Mouse (Mus musculus): ENCODE data around the gene Pon1. TPM values are rescaled to one million over a fixed set of nuclear protein-coding genes. Genes with fewer than 3 reads are reported as not detected.

Pon1 gene
- total RNA-seq (2014; rRNA removed) (1,847 and 2,396 TPM in 2 replicates), polyA plus RNA-seq (2012; rRNA removed) (549 and 587 TPM in 2 replicates)

DNA sequence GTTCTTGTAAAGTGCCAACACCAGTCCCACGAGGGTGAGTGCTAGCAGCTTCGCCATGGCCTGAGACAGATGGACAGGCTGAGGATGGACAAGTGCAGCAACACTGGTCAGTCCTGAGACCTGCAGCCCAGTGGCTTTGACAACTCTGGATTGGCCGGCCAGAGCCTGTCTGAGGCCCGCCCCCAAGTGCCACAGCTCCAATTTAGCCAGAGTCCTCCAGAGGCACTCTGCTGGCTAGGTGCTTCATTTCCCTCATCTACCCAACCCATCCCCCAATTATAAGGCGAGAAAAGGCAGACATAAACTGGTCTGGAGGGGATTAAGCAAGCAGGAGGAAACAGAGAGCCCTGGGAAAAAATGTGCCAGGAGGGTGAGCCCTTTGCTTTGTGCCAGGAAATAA, at the start of gene Pon1:
Pon1 (minus strand) TSS at position 254 of the 400 bp plus-strand sequence.
- Histone ChIP-seq H3K27ac (replicated peaks; ENCODE audit: insufficient read depth, low read depth, low read length) (peak within 1 kb of the TSS; percentile 98), H3K79me2 (ENCODE audit: control insufficient read depth, insufficient read depth, low read length) (peaks cover 10% of the 10 kb centered on the region; the same call in 1 of the 2 replicates), H3K4me1 (ENCODE audit: control insufficient read depth, insufficient read depth, low read length) (peaks cover 17% of the 10 kb centered on the region), H3K36me3 (ENCODE audit: control insufficient read depth, insufficient read depth, low read length) (peaks cover 10% of the 10 kb centered on the region), H3K4me3 (ENCODE audit: insufficient read depth, low read depth, low read length) (peak within 1 kb of the TSS; percentile 71), H3K9ac (ENCODE audit: low read depth, low read length) (peak within 1 kb of the TSS; percentile 80), H3K27me3 (ENCODE audit: control insufficient read depth, insufficient read depth, low read length) (no peaks in the 10 kb centered on the region)
- peak; percentile 86 for DNase-seq (ENCODE audit: extremely low read depth, low read depth, low spot score)
- TF ChIP-seq POLR2A (IDR thresholded peaks at IDR 0.05; ENCODE audit: extremely low read depth, insufficient read depth, low read length) (peak; percentile 93), CTCF (IDR thresholded peaks at IDR 0.05; ENCODE audit: low read depth, low read length) (no peak)
- WGBS = 17% methylated on average over 5 of the region's 5 CpGs

- WGBS = 92% methylated on average over 3 of the region's 3 CpGs
- H3K36me3 ChIP-seq (ENCODE audit: control insufficient read depth, insufficient read depth, low read length) = peaks cover 48% of the 10 kb centered on the region
- H3K9ac ChIP-seq (ENCODE audit: low read depth, low read length) = no peak overlapping the region
- TF ChIP-seq CTCF (IDR thresholded peaks at IDR 0.05; ENCODE audit: low read depth, low read length) (no peak), POLR2A (IDR thresholded peaks at IDR 0.05; ENCODE audit: extremely low read depth, insufficient read depth, low read length) (no peak)
- no peaks in the 10 kb centered on the region for H3K27me3 ChIP-seq (ENCODE audit: control insufficient read depth, insufficient read depth, low read length)
- peaks cover 4% of the 10 kb centered on the region for H3K4me1 ChIP-seq (ENCODE audit: control insufficient read depth, insufficient read depth, low read length)
- H3K79me2 ChIP-seq (ENCODE audit: control insufficient read depth, insufficient read depth, low read length) = no peaks in the 10 kb centered on the region
- no peak overlapping the region for H3K4me3 ChIP-seq (ENCODE audit: insufficient read depth, low read depth, low read length)
- no peak overlapping the region for H3K27ac ChIP-seq (replicated peaks; ENCODE audit: insufficient read depth, low read depth, low read length)
- DNase-seq (ENCODE audit: extremely low read depth, low read depth, low spot score) = no peak
Observed at GRCm38 (mm10) chr6:5238799-5239198, 45.1 kb upstream of the Pon1 start.

DNA sequence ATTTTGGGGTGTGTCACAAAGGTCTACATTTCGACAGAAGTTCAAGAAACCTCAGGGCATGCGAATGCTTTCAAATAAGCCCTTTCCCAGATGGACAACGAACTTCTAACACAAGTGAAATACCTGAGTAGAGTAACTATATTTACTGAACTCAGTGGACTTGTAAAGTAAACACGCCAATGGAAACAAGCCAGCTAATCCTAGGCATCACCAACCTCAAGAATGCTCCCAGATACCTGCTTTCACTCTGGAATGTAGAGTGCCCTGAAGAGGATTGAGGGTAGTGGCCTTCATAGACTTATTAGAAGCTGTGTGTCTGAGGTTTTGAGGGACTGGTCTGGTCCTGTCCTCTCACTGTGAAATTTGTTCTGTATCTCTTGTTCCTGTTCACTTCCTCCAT, 43.8 kb upstream of the Pon1 start:
- TF ChIP-seq POLR2A (IDR thresholded peaks at IDR 0.05; ENCODE audit: extremely low read depth, insufficient read depth, low read length) = no peak
- no peak for TF ChIP-seq CTCF (IDR thresholded peaks at IDR 0.05; ENCODE audit: low read depth, low read length)
- Histone ChIP-seq H3K79me2 (ENCODE audit: control insufficient read depth, insufficient read depth, low read length) (no peaks in the 10 kb centered on the region), H3K4me1 (ENCODE audit: control insufficient read depth, insufficient read depth, low read length) (peaks cover 4% of the 10 kb centered on the region), H3K36me3 (ENCODE audit: control insufficient read depth, insufficient read depth, low read length) (peaks cover 41% of the 10 kb centered on the region), H3K27ac (replicated peaks; ENCODE audit: insufficient read depth, low read depth, low read length) (no peak overlapping the region), H3K4me3 (ENCODE audit: insufficient read depth, low read depth, low read length) (no peak overlapping the region), H3K27me3 (ENCODE audit: control insufficient read depth, insufficient read depth, low read length) (no peaks in the 10 kb centered on the region), H3K9ac (ENCODE audit: low read depth, low read length) (no peak overlapping the region)
- DNase-seq (ENCODE audit: extremely low read depth, low read depth, low spot score) = peak; percentile 78
- 25% methylated on average over 4 of the region's 4 CpGs for WGBS

DNA sequence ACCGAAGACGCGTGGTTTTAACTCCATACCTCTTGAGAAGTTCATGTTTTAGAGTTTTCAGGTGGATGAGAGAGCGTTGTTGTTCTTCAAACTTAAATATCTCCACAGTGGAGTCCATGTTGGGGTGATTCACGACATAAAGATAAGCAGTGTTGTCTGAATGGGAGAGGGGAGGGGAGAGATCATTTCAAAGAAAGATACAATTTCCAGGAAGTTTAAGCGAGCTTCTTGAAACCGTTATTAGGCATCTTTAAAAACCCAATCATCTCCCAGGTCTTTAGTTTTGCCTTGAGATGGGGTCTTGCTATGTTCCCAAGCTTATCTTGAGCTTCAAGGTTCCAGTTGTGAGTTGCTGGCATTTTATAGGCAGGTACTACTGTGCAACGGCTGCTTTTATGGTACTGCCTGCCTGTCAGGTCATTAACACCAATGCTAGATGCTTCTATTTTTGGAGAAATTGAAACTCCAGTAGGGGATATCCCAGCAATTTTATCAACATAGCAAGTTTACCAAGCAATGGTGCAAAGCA, 43.2 kb upstream of the Pon1 start:
- WGBS = 87% methylated on average over 8 of the region's 8 CpGs
- H3K27me3 ChIP-seq (ENCODE audit: control insufficient read depth, insufficient read depth, low read length) = no peaks in the 10 kb centered on the region
- DNase-seq (ENCODE audit: extremely low read depth, low read depth, low spot score) = no peak
- TF ChIP-seq CTCF (IDR thresholded peaks at IDR 0.05; ENCODE audit: low read depth, low read length) (no peak), POLR2A (IDR thresholded peaks at IDR 0.05; ENCODE audit: extremely low read depth, insufficient read depth, low read length) (no peak)
- peaks cover 4% of the 10 kb centered on the region for H3K4me1 ChIP-seq (ENCODE audit: control insufficient read depth, insufficient read depth, low read length)
- H3K36me3 ChIP-seq (ENCODE audit: control insufficient read depth, insufficient read depth, low read length) = peaks cover 42% of the 10 kb centered on the region
- H3K9ac ChIP-seq (ENCODE audit: low read depth, low read length) = no peak overlapping the region
- no peak overlapping the region for H3K27ac ChIP-seq (replicated peaks; ENCODE audit: insufficient read depth, low read depth, low read length)
- no peaks in the 10 kb centered on the region for H3K79me2 ChIP-seq (ENCODE audit: control insufficient read depth, insufficient read depth, low read length)
- H3K4me3 ChIP-seq (ENCODE audit: insufficient read depth, low read depth, low read length) = no peak overlapping the region

GRCm38 (mm10) chr6:5234563-5234962, 40.8 kb upstream of the Pon1 start:
- no peak for DNase-seq (ENCODE audit: extremely low read depth, low read depth, low spot score)
- H3K9ac ChIP-seq (ENCODE audit: low read depth, low read length) = no peak overlapping the region
- H3K4me3 ChIP-seq (ENCODE audit: insufficient read depth, low read depth, low read length) = no peak overlapping the region
- H3K27ac ChIP-seq (replicated peaks; ENCODE audit: insufficient read depth, low read depth, low read length) = no peak overlapping the region
- peaks cover 46% of the 10 kb centered on the region for H3K36me3 ChIP-seq (ENCODE audit: control insufficient read depth, insufficient read depth, low read length)
- peaks cover 4% of the 10 kb centered on the region for H3K4me1 ChIP-seq (ENCODE audit: control insufficient read depth, insufficient read depth, low read length)
- no peaks in the 10 kb centered on the region for H3K27me3 ChIP-seq (ENCODE audit: control insufficient read depth, insufficient read depth, low read length)
- TF ChIP-seq CTCF (IDR thresholded peaks at IDR 0.05; ENCODE audit: low read depth, low read length) (no peak), POLR2A (IDR thresholded peaks at IDR 0.05; ENCODE audit: extremely low read depth, insufficient read depth, low read length) (no peak)
- 66% methylated on average over 3 of the region's 3 CpGs for WGBS
- H3K79me2 ChIP-seq (ENCODE audit: control insufficient read depth, insufficient read depth, low read length) = no peaks in the 10 kb centered on the region

- H3K27me3 ChIP-seq (ENCODE audit: control insufficient read depth, insufficient read depth, low read length) = no peaks in the 10 kb centered on the region
- H3K4me1 ChIP-seq (ENCODE audit: control insufficient read depth, insufficient read depth, low read length) = peaks cover 4% of the 10 kb centered on the region
- no peaks in the 10 kb centered on the region for H3K79me2 ChIP-seq (ENCODE audit: control insufficient read depth, insufficient read depth, low read length)
- TF ChIP-seq POLR2A (IDR thresholded peaks at IDR 0.05; ENCODE audit: extremely low read depth, insufficient read depth, low read length) (no peak), CTCF (IDR thresholded peaks at IDR 0.05; ENCODE audit: low read depth, low read length) (no peak)
- no peak overlapping the region for H3K9ac ChIP-seq (ENCODE audit: low read depth, low read length)
- 38% methylated on average over 1 of the region's 1 CpGs for WGBS
- DNase-seq (ENCODE audit: extremely low read depth, low read depth, low spot score) = peak; percentile 31
- H3K27ac ChIP-seq (replicated peaks; ENCODE audit: insufficient read depth, low read depth, low read length) = no peak overlapping the region
- peaks cover 45% of the 10 kb centered on the region for H3K36me3 ChIP-seq (ENCODE audit: control insufficient read depth, insufficient read depth, low read length)
- no peak overlapping the region for H3K4me3 ChIP-seq (ENCODE audit: insufficient read depth, low read depth, low read length)
Observed at GRCm38 (mm10) chr6:5233812-5234211, 40.1 kb upstream of the Pon1 start.
